Mouse (Mus musculus): ENCODE measurements around the gene Pkp3. TPM values are rescaled to one million over a fixed set of nuclear protein-coding genes. Genes with fewer than 3 reads are reported as not detected.

The Pkp3 gene
- polyA plus RNA-seq, 2 experiments: 38.8 to 65.9 TPM

- Histone ChIP-seq H3K4me3 (replicated peaks; ENCODE audit: low read length) (no peak overlapping the region), H3K4me2 (replicated peaks; ENCODE audit: low read depth, low read length, severe bottlenecking) (no peak overlapping the region), H3K27ac (replicated peaks; ENCODE audit: low read depth, low read length) (no peak overlapping the region), H3K9me3 (ENCODE audit: control insufficient read depth, low read length) (no peaks in the 10 kb centered on the region), H3K9ac (ENCODE audit: low read depth, low read length, severe bottlenecking) (no peak overlapping the region), H3K4me1 (ENCODE audit: control insufficient read depth, insufficient read depth, low read length) (peaks cover 3% of the 10 kb centered on the region), H3K27me3 (ENCODE audit: control insufficient read depth, insufficient read depth, low read length) (no peaks in the 10 kb centered on the region), H3K36me3 (ENCODE audit: control insufficient read depth, insufficient read depth, low read length) (peaks cover 32% of the 10 kb centered on the region)
- 90% methylated on average over 7 of the region's 7 CpGs for WGBS
- DNase-seq (ENCODE audit: low spot score) (no peak), ATAC-seq (ENCODE audit: low FRiP score, low read depth) (no peak)
- TF ChIP-seq POLR2A (IDR thresholded peaks at IDR 0.05; ENCODE audit: borderline replicate concordance, extremely low read depth, insufficient read depth, insufficient read length): no peak
Observed at GRCm38 (mm10) chr7:141062525-141062924, 15.5 kb upstream of the Pkp3 start.

- ATAC-seq (ENCODE audit: low FRiP score, low read depth) (no peak), DNase-seq (ENCODE audit: low spot score) (no peak)
- Histone ChIP-seq H3K27ac (replicated peaks; ENCODE audit: low read depth, low read length) (no peak overlapping the region), H3K9me3 (ENCODE audit: control insufficient read depth, low read length) (no peaks in the 10 kb centered on the region), H3K4me3 (replicated peaks; ENCODE audit: low read length) (no peak overlapping the region), H3K27me3 (ENCODE audit: control insufficient read depth, insufficient read depth, low read length) (no peaks in the 10 kb centered on the region), H3K4me1 (ENCODE audit: control insufficient read depth, insufficient read depth, low read length) (peaks cover 3% of the 10 kb centered on the region), H3K36me3 (ENCODE audit: control insufficient read depth, insufficient read depth, low read length) (peaks cover 37% of the 10 kb centered on the region), H3K9ac (ENCODE audit: low read depth, low read length, severe bottlenecking) (no peak overlapping the region), H3K4me2 (replicated peaks; ENCODE audit: low read depth, low read length, severe bottlenecking) (no peak overlapping the region)
- TF ChIP-seq POLR2A (IDR thresholded peaks at IDR 0.05; ENCODE audit: borderline replicate concordance, extremely low read depth, insufficient read depth, insufficient read length): no peak
- WGBS: 90% methylated on average over 3 of the region's 3 CpGs
Observed at GRCm38 (mm10) chr7:141063353-141063752, 14.7 kb upstream of the Pkp3 start.

- Histone ChIP-seq H3K9me3 (ENCODE audit: control insufficient read depth, low read length) (no peaks in the 10 kb centered on the region), H3K4me3 (replicated peaks; ENCODE audit: low read length) (no peak overlapping the region), H3K4me1 (ENCODE audit: control insufficient read depth, insufficient read depth, low read length) (peaks cover 3% of the 10 kb centered on the region), H3K4me2 (replicated peaks; ENCODE audit: low read depth, low read length, severe bottlenecking) (no peak overlapping the region), H3K27me3 (ENCODE audit: control insufficient read depth, insufficient read depth, low read length) (no peaks in the 10 kb centered on the region), H3K27ac (replicated peaks; ENCODE audit: low read depth, low read length) (no peak overlapping the region), H3K36me3 (ENCODE audit: control insufficient read depth, insufficient read depth, low read length) (peaks cover 37% of the 10 kb centered on the region), H3K9ac (ENCODE audit: low read depth, low read length, severe bottlenecking) (no peak overlapping the region)
- ATAC-seq (ENCODE audit: low FRiP score, low read depth) (no peak), DNase-seq (ENCODE audit: low spot score) (no peak)
- TF ChIP-seq POLR2A (IDR thresholded peaks at IDR 0.05; ENCODE audit: borderline replicate concordance, extremely low read depth, insufficient read depth, insufficient read length): no peak
- 90% methylated on average over 7 of the region's 7 CpGs for WGBS
Observed at GRCm38 (mm10) chr7:141064175-141064574, 13.8 kb upstream of the Pkp3 start.

GRCm38 (mm10) chr7:141064576-141064975 lies 13.4 kb upstream of the Pkp3 start:
- peaks cover 37% of the 10 kb centered on the region for H3K36me3 ChIP-seq (ENCODE audit: control insufficient read depth, insufficient read depth, low read length)
- H3K9me3 ChIP-seq (ENCODE audit: control insufficient read depth, low read length): no peaks in the 10 kb centered on the region

GRCm38 (mm10) chr7:141068351-141068750 lies 9.7 kb upstream of the Pkp3 start:
- Histone ChIP-seq H3K27me3 (ENCODE audit: control insufficient read depth, insufficient read depth, low read length) (peaks cover 14% of the 10 kb centered on the region), H3K9ac (ENCODE audit: low read depth, low read length, severe bottlenecking) (no peak overlapping the region), H3K36me3 (ENCODE audit: control insufficient read depth, insufficient read depth, low read length) (peaks cover 32% of the 10 kb centered on the region), H3K4me2 (replicated peaks; ENCODE audit: low read depth, low read length, severe bottlenecking) (no peak overlapping the region), H3K9me3 (ENCODE audit: control insufficient read depth, low read length) (no peaks in the 10 kb centered on the region), H3K27ac (replicated peaks; ENCODE audit: low read depth, low read length) (no peak overlapping the region), H3K4me3 (replicated peaks; ENCODE audit: low read length) (no peak overlapping the region), H3K4me1 (ENCODE audit: control insufficient read depth, insufficient read depth, low read length) (peaks cover 11% of the 10 kb centered on the region)
- 73% methylated on average over 19 of the region's 19 CpGs for WGBS
- no peak for TF ChIP-seq POLR2A (IDR thresholded peaks at IDR 0.05; ENCODE audit: borderline replicate concordance, extremely low read depth, insufficient read depth, insufficient read length)
- ATAC-seq (ENCODE audit: low FRiP score, low read depth): no peak
- no peak for DNase-seq (ENCODE audit: low spot score)

More at GRCm38 (mm10) chr7:141064576-141064975, 13.4 kb upstream of the Pkp3 start:
- ATAC-seq (ENCODE audit: low FRiP score, low read depth) (no peak), DNase-seq (ENCODE audit: low spot score) (no peak)
- no peak overlapping the region for H3K9ac ChIP-seq (ENCODE audit: low read depth, low read length, severe bottlenecking)
- H3K4me2 ChIP-seq (replicated peaks; ENCODE audit: low read depth, low read length, severe bottlenecking): no peak overlapping the region
- peaks cover 3% of the 10 kb centered on the region for H3K4me1 ChIP-seq (ENCODE audit: control insufficient read depth, insufficient read depth, low read length)
- H3K27ac ChIP-seq (replicated peaks; ENCODE audit: low read depth, low read length): no peak overlapping the region
- no peak overlapping the region for H3K4me3 ChIP-seq (replicated peaks; ENCODE audit: low read length)
- TF ChIP-seq POLR2A (IDR thresholded peaks at IDR 0.05; ENCODE audit: borderline replicate concordance, extremely low read depth, insufficient read depth, insufficient read length): no peak
- peaks cover 1% of the 10 kb centered on the region; the same call in 1 of the 2 replicates for H3K27me3 ChIP-seq (ENCODE audit: control insufficient read depth, insufficient read depth, low read length)
- 90% methylated on average over 7 of the region's 7 CpGs for whole genome bisulfite sequencing

Data from limb, embryonic 14.5 days (tissue).